Mouse (Mus musculus): Measurements from ENCODE around the gene Tyw1. TPM values are rescaled to one million over a fixed set of nuclear protein-coding genes. Genes with fewer than 3 reads are reported as not detected.

Gene Tyw1
- polyA plus RNA-seq, 1 experiment: 17.8 TPM

- DNase-seq: peak; percentile 32 to 44
- H3K4me3 ChIP-seq (replicated peaks; ENCODE audit: insufficient read depth, low read depth, low read length): no peak overlapping the region
- no peak overlapping the region for H3K27ac ChIP-seq (ENCODE audit: insufficient read depth, low read length)
- WGBS: 26% methylated on average over 1 of the region's 1 CpGs
- H3K4me1 ChIP-seq (ENCODE audit: control insufficient read depth, insufficient read depth, low read length): no peaks in the 10 kb centered on the region; the same call in 1 of the 2 replicates
- no peaks in the 10 kb centered on the region for H3K27me3 ChIP-seq (ENCODE audit: control insufficient read depth, insufficient read depth, low read length)
- TF ChIP-seq POLR2A (IDR thresholded peaks at IDR 0.05; ENCODE audit: borderline replicate concordance, insufficient read depth, low read length) (no peak), CTCF (IDR thresholded peaks at IDR 0.05; ENCODE audit: borderline replicate concordance, insufficient read depth, low read depth, low read length) (peak; percentile 56; the same call in 1 of the 2 replicates)
Observed at GRCm38 (mm10) chr5:130267316-130267715, 11.9 kb downstream of the Tyw1 start.

GRCm38 (mm10) chr5:130268976-130269375, 13.6 kb downstream of the Tyw1 start:
- TF ChIP-seq CTCF (IDR thresholded peaks at IDR 0.05; ENCODE audit: borderline replicate concordance, insufficient read depth, low read depth, low read length) (no peak), POLR2A (IDR thresholded peaks at IDR 0.05; ENCODE audit: borderline replicate concordance, insufficient read depth, low read length) (no peak)
- DNase-seq: peak in 1 of 2 experiments; percentile 26

GRCm38 (mm10) chr5:130272344-130272743, 16.9 kb downstream of the Tyw1 start:
- WGBS: 97% methylated on average over 1 of the region's 1 CpGs
- H3K27ac ChIP-seq (ENCODE audit: insufficient read depth, low read length): no peak overlapping the region
- H3K27me3 ChIP-seq (ENCODE audit: control insufficient read depth, insufficient read depth, low read length): no peaks in the 10 kb centered on the region
- DNase-seq: no peak
- H3K4me3 ChIP-seq (replicated peaks; ENCODE audit: insufficient read depth, low read depth, low read length): no peak overlapping the region
- no peaks in the 10 kb centered on the region; the same call in 1 of the 2 replicates for H3K4me1 ChIP-seq (ENCODE audit: control insufficient read depth, insufficient read depth, low read length)
- TF ChIP-seq POLR2A (IDR thresholded peaks at IDR 0.05; ENCODE audit: borderline replicate concordance, insufficient read depth, low read length) (no peak), CTCF (IDR thresholded peaks at IDR 0.05; ENCODE audit: borderline replicate concordance, insufficient read depth, low read depth, low read length) (peak; percentile 41; the same call in 1 of the 2 replicates)

More at GRCm38 (mm10) chr5:130268976-130269375, 13.6 kb downstream of the Tyw1 start:
- Histone ChIP-seq H3K27me3 (ENCODE audit: control insufficient read depth, insufficient read depth, low read length) (no peaks in the 10 kb centered on the region), H3K4me3 (replicated peaks; ENCODE audit: insufficient read depth, low read depth, low read length) (no peak overlapping the region), H3K27ac (ENCODE audit: insufficient read depth, low read length) (peak overlapping the region; percentile 45; the same call in 1 of the 2 replicates), H3K4me1 (ENCODE audit: control insufficient read depth, insufficient read depth, low read length) (no peaks in the 10 kb centered on the region; the same call in 1 of the 2 replicates)
- 66% methylated on average over 11 of the region's 11 CpGs for WGBS

GRCm38 (mm10) chr5:130273046-130273445, 17.6 kb downstream of the Tyw1 start:
- no peak for DNase-seq
- 93% methylated on average over 6 of the region's 6 CpGs for WGBS
- H3K27me3 ChIP-seq (ENCODE audit: control insufficient read depth, insufficient read depth, low read length): no peaks in the 10 kb centered on the region
- H3K27ac ChIP-seq (ENCODE audit: insufficient read depth, low read length): no peak overlapping the region
- no peak for TF ChIP-seq POLR2A (IDR thresholded peaks at IDR 0.05; ENCODE audit: borderline replicate concordance, insufficient read depth, low read length)
- no peak for TF ChIP-seq CTCF (IDR thresholded peaks at IDR 0.05; ENCODE audit: borderline replicate concordance, insufficient read depth, low read depth, low read length)
- H3K4me3 ChIP-seq (replicated peaks; ENCODE audit: insufficient read depth, low read depth, low read length): no peak overlapping the region
- no peaks in the 10 kb centered on the region; the same call in 1 of the 2 replicates for H3K4me1 ChIP-seq (ENCODE audit: control insufficient read depth, insufficient read depth, low read length)

GRCm38 (mm10) chr5:130275509-130275908, 20.1 kb downstream of the Tyw1 start:
- Histone ChIP-seq H3K4me1 (ENCODE audit: control insufficient read depth, insufficient read depth, low read length) (no peaks in the 10 kb centered on the region), H3K4me3 (replicated peaks; ENCODE audit: insufficient read depth, low read depth, low read length) (no peak overlapping the region), H3K27ac (ENCODE audit: insufficient read depth, low read length) (no peak overlapping the region), H3K27me3 (ENCODE audit: control insufficient read depth, insufficient read depth, low read length) (no peaks in the 10 kb centered on the region)
- 24% methylated on average over 4 of the region's 4 CpGs for WGBS
- peak; percentile 43; the same call in 1 of the 2 replicates for TF ChIP-seq CTCF (IDR thresholded peaks at IDR 0.05; ENCODE audit: borderline replicate concordance, insufficient read depth, low read depth, low read length)
- TF ChIP-seq POLR2A (IDR thresholded peaks at IDR 0.05; ENCODE audit: borderline replicate concordance, insufficient read depth, low read length): no peak
- DNase-seq: peak; percentile 50 to 56

- H3K27ac ChIP-seq (ENCODE audit: insufficient read depth, low read length): no peak overlapping the region
- TF ChIP-seq POLR2A (IDR thresholded peaks at IDR 0.05; ENCODE audit: borderline replicate concordance, insufficient read depth, low read length) (no peak), CTCF (IDR thresholded peaks at IDR 0.05; ENCODE audit: borderline replicate concordance, insufficient read depth, low read depth, low read length) (no peak)
- 52% methylated on average over 7 of the region's 7 CpGs for WGBS
Observed at GRCm38 (mm10) chr5:130278011-130278472, 22.6 kb downstream of the Tyw1 start.

GRCm38 (mm10) chr5:130283079-130283732, 27.8 kb downstream of the Tyw1 start:
- Histone ChIP-seq H3K27ac (ENCODE audit: insufficient read depth, low read length) (no peak overlapping the region), H3K27me3 (ENCODE audit: control insufficient read depth, insufficient read depth, low read length) (no peaks in the 10 kb centered on the region), H3K4me1 (ENCODE audit: control insufficient read depth, insufficient read depth, low read length) (no peaks in the 10 kb centered on the region), H3K4me3 (replicated peaks; ENCODE audit: insufficient read depth, low read depth, low read length) (no peak overlapping the region)
- TF ChIP-seq CTCF (IDR thresholded peaks at IDR 0.05; ENCODE audit: borderline replicate concordance, insufficient read depth, low read depth, low read length): no peak
- TF ChIP-seq POLR2A (IDR thresholded peaks at IDR 0.05; ENCODE audit: borderline replicate concordance, insufficient read depth, low read length): no peak
- 97% methylated on average over 9 of the region's 9 CpGs for whole genome bisulfite sequencing
- DNase-seq: no peak

More at GRCm38 (mm10) chr5:130278011-130278472, 22.6 kb downstream of the Tyw1 start:
- Histone ChIP-seq H3K27me3 (ENCODE audit: control insufficient read depth, insufficient read depth, low read length) (no peaks in the 10 kb centered on the region), H3K4me3 (replicated peaks; ENCODE audit: insufficient read depth, low read depth, low read length) (no peak overlapping the region), H3K4me1 (ENCODE audit: control insufficient read depth, insufficient read depth, low read length) (no peaks in the 10 kb centered on the region)
- DNase-seq: no peak

- Histone ChIP-seq H3K4me3 (replicated peaks; ENCODE audit: insufficient read depth, low read depth, low read length) (no peak overlapping the region), H3K27ac (ENCODE audit: insufficient read depth, low read length) (no peak overlapping the region), H3K4me1 (ENCODE audit: control insufficient read depth, insufficient read depth, low read length) (peaks cover 6% of the 10 kb centered on the region; the same call in 1 of the 2 replicates), H3K27me3 (ENCODE audit: control insufficient read depth, insufficient read depth, low read length) (no peaks in the 10 kb centered on the region)
- no peak for TF ChIP-seq POLR2A (IDR thresholded peaks at IDR 0.05; ENCODE audit: borderline replicate concordance, insufficient read depth, low read length)
- TF ChIP-seq CTCF (IDR thresholded peaks at IDR 0.05; ENCODE audit: borderline replicate concordance, insufficient read depth, low read depth, low read length): no peak
- DNase-seq: no peak
- 95% methylated on average over 7 of the region's 7 CpGs for WGBS
Observed at GRCm38 (mm10) chr5:130288106-130288505, 32.7 kb downstream of the Tyw1 start.

Data from cerebellum, adult 2 months (tissue).